ENCODE assay signal across 15 mouse cellular contexts in the genomic region with DNA sequence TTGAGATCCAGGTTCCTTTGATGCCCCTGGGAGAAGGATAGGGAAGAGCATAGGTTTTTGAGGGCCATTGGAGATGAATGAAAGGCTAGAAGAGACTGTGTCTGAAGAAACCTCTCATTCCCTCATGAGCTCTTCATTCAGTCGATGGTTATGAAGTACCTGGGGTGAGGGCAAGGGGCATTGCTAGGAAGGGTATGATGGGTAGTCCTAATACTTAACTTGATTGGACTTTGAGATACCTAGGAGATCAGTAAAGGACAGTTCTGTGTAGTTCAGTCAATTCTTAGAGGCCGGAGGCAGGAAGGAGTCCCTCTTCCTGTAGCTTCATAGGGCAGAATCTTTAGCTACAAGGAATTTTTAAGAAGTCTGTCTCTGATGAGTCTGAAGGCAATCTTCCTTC.
"Had no signal": no experiment of that assay in that cellular context is flagged by ENCODE, and none has a peak within 500 bp of the region (broad histone marks: within the 10 kb centered on the region; RNA-seq: fewer than 3 reads in every experiment).

No protein-coding gene starts in this region.

- H3K27me3 ChIP-seq: neural tube, embryonic 15.5 days; stomach, embryonic 15.5 days had no signal

- DNase-seq: retina, postnatal 1 day; right cerebral cortex, adult 18-20 months; right cerebral cortex, postnatal 14 days; right cerebral cortex, postnatal 25 days; right cerebral cortex, postnatal 4 days; spleen, adult 18-20 months; thymus, adult 18-20 months; thymus, adult 2 months; thymus, postnatal 14 days; thymus, postnatal 25 days; thymus, postnatal 36 days; thymus, postnatal 4 days had no signal

- H3K4me3 ChIP-seq: neural tube, embryonic 15.5 days; stomach, embryonic 15.5 days had no signal

- H3K4me1 ChIP-seq: neural tube, embryonic 15.5 days; stomach, embryonic 15.5 days had no signal

- H3K36me3 ChIP-seq: neural tube, embryonic 15.5 days; stomach, embryonic 15.5 days had no signal

- H3K27ac ChIP-seq: neural tube, embryonic 15.5 days; stomach, embryonic 15.5 days; stomach, postnatal 0 days had no signal
